Mouse (Mus musculus) macrophage (primary cell): Measurements from ENCODE around the gene Oprd1. TPM values are rescaled to one million over a fixed set of nuclear protein-coding genes. Genes with fewer than 3 reads are reported as not detected.

Experiments
- H3K27ac ChIP-seq: fragments of 350-480 bp; formaldehyde crosslinking; 2 replicates; pipeline ENCODE4 v1.9.0; 2021
- H3K36me3 ChIP-seq: fragments of 350-480 bp; formaldehyde crosslinking; 2 replicates; pipeline ENCODE4 v1.9.0; 2021; ENCODE audit errors: inconsistent target
- H3K4me3 ChIP-seq: fragments of 350-480 bp; formaldehyde crosslinking; 2 replicates; pipeline ENCODE4 v1.9.0; 2021; ENCODE audit errors: inconsistent target
- H3K79me2 ChIP-seq: fragments of 350-480 bp; formaldehyde crosslinking; 2 replicates; pipeline ENCODE4 v1.9.0; 2021; ENCODE audit errors: inconsistent target
- WGBS: methylation state at CpG from one replicate; pipeline ENCODE4 v1.1.7; 2026; ENCODE audit warnings: inconsistent platforms; ENCODE audit not compliant: missing documents; 5-methylcytosine and 5-hydroxymethylcytosine counted together
- polyA plus RNA-seq: library from polyadenylated mRNA; stranded (reverse); fragments of 250-400 nt; gene quantifications from 3 replicates; pipeline ENCODE4 v1.2.4, GENCODE M21; 2018; ENCODE audit warnings: inconsistent platforms

Oprd1 gene
- polyA plus RNA-seq, 1 experiment from 2014 or later: 0.06 TPM

DNA sequence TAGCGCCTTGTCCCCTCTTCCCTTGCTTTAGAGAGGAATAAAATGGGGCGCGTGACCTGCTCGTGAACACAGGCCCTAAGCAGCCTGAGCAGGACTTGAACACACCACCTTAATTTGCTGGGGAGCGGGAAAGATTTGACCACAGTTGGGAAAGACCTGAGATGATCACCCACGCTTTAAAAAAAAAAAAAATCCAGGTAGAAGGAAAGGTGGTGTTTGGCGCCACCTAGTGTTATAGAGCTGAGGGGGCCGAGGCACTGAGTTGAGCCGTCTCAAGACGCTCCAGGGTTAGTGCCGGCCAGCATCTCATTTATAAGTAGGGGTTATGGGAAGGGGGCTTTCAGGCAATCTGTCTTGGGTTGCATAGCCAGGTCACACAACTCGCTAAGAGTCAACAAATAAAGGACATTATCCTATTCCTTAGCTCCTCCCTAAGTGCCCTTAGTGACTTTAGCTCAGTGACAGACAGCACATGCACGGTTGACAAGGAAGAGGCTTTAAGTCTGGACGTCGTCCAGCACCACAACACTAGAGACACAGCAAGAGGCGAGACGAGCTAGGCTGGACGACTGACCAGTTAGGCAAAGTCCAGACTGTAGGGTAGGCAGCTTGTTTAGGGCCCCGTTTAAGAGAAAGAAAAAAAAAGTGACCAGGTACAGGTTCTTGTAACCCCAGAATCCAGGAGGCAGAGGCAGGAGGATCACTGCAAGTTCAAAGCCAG, 64.6 kb downstream of the Oprd1 start:
- Histone ChIP-seq H3K4me3 (no peak overlapping the region), H3K79me2 (no peaks in the 10 kb centered on the region), H3K36me3 (no peaks in the 10 kb centered on the region), H3K27ac (no peak overlapping the region)
- 23% methylated on average over 19 of the region's 19 CpGs for WGBS

DNA sequence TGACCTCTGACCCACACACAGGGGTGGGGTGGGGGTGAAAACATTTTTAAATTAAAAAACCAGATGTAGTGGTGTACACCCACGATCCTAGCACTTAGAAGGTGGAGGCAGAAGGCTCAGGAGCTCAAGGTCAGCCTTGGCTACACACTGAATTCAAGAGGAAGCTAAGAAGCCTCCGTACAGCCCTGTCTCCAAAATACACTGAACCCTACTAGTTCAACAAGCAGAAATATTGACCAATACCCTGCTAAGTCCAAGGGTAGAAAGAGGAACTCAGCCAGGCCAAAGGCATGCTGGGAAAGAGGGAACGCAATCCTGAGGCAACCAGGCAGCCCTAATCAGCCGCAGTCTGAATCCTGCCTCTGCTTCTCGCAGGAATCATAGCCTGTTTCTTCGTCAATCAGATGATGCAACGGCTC, 66.0 kb downstream of the Oprd1 start:
- 3% methylated on average over 7 of the region's 7 CpGs for WGBS
- peak overlapping the region; percentile 79 for H3K27ac ChIP-seq

DNA sequence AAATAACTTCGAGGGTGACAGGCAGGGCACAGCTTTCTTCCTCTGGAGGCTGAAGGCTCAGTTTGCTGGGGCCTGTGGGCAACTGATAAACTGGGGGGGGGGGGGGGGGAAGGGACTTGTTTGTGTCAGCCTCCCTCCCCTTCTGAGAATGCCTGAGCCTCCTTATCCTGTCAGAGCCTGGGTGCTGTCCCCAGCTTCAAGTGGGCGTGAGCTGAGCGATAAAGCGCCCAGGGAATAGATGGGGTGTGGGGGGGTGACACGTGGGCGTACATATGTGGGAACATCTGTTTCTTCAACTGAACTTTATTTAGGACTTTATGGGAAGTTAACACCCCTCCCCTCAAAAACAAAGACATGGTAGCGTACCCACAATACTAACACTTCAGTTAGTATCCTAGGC, 66.8 kb downstream of the Oprd1 start:
- peak overlapping the region; percentile 79 for H3K27ac ChIP-seq
- peaks cover 21% of the 10 kb centered on the region for H3K79me2 ChIP-seq
- no peaks in the 10 kb centered on the region for H3K36me3 ChIP-seq
- no peak overlapping the region for H3K4me3 ChIP-seq
- WGBS: 42% methylated on average over 5 of the region's 7 CpGs

More for the DNA sequence above, 66.0 kb downstream of the Oprd1 start:
- Histone ChIP-seq H3K4me3 (peak overlapping the region; percentile 12; the same call in 1 of the 2 replicates), H3K79me2 (peaks cover 12% of the 10 kb centered on the region), H3K36me3 (no peaks in the 10 kb centered on the region)

DNA sequence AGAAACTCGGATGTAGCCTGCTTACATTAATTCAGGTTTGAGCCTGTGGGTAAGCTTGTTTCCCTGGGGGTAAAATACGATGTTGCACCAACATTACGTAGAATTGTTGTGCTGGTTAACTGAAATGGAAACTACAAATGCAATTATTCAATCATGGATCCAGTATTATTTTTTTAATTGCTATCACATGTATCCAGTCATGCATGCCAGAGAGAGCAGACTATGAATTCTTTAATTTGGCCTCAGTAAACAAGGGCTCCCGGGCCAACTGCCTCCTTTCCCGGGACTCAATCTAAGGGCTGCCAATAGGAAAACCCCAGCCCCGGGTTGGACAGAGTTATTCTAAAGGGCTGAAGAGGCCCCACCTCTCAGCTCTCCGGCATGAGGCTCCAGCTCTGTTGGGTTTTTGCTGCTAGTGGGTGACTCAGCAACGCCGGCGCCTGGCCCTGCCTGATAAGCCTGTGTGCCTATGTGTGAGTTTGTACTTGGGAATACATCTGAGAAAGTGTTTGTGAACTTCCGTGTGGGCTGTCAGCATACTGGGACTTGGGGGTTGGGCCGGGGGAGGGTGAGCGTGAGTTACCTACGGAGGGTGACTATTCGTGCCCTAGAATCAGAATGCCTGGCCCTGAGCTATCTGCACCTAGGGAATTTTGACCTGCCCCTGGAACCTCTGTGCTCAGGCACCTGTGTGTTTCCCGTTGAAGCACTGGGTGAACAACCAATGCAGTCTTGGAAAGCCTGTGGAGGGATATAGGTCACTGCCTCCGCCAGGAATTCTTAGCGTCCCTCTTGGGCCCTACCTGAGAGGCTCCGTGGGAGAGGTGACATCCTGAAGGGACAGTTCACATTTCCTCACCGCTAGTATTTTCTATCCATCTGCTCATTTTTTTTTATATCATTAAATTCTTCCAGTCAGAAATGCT, 67.5 kb downstream of the Oprd1 start:
- no peak overlapping the region; the same call in 1 of the 2 replicates for H3K4me3 ChIP-seq
- WGBS: 17% methylated on average over 20 of the region's 20 CpGs
- peaks cover 28% of the 10 kb centered on the region for H3K79me2 ChIP-seq
- peak overlapping the region; percentile 79 for H3K27ac ChIP-seq
- H3K36me3 ChIP-seq: no peaks in the 10 kb centered on the region

DNA sequence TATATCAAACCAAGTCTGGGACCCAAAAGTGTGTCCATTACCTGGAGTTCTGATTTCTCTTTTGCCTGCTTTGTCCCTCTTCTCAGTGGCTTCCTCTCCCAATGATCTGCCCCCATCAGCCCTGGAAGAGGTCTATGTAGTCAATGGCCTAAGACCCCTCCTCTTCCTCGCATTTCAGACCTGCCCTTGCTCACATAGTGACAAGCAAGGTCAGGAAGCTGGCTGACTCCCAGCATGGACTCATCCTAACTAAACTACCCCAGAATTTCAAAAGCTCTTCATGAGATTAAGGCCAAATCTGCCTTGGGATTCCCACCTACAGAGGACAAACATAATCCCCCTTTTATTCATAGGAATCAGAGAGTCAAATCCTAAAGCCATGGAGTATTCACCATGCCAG, 68.5 kb downstream of the Oprd1 start:
- H3K27ac ChIP-seq: peak overlapping the region; percentile 79
- 75% methylated on average over 1 of the region's 1 CpGs for WGBS
- H3K36me3 ChIP-seq: no peaks in the 10 kb centered on the region; the same call in 1 of the 2 replicates
- H3K4me3 ChIP-seq: no peak overlapping the region
- H3K79me2 ChIP-seq: peaks cover 37% of the 10 kb centered on the region

DNA sequence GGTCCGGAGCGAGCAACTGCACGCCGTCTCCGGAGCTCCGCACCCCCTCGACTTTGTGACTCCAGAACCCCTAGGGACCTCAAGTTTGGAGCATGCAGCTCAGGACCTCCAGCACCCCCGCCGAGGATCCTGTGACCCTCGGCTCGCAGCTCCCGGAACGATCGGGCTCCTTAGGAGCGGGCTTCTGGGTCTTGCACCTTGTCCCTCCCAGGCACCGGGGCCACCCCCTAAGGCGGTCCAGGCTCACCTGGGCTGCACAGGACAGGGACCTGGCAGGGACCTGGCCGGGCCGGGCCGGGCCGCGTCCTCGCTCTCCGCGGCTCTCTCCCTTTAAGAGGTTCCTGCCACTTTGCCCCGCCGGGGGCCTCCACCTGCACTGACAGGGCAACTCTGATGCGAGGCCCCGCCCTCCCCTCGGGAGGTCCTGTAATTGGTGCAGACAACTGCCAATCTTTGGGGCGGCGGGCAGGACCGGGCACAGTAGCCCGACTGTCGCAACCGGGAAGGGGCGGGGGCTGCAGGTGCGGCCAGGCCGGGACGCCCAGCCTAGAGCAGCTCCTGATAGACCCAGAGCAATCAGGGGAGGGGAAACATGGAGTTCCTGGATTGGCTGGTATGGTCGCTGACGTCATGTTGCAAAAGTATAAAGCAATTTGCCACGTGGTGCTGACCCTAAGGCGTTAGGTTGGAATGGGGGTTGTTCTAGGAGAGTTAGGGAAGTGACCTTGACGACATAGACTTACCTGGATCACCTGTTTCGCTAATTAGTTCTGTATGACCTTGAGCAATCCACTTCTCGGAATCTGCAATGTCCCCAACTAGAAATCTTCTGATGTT, 69.1 kb downstream of the Oprd1 start, which contains the start of gene Epb41:
Gene Epb41 (minus strand): TSS at position 389 of the 837 bp plus-strand sequence.
- 2% methylated on average over 44 of the region's 47 CpGs for WGBS
- H3K4me3 ChIP-seq: peak within 1 kb of the TSS; percentile 84
- peak within 1 kb of the TSS; percentile 79 for H3K27ac ChIP-seq

DNA sequence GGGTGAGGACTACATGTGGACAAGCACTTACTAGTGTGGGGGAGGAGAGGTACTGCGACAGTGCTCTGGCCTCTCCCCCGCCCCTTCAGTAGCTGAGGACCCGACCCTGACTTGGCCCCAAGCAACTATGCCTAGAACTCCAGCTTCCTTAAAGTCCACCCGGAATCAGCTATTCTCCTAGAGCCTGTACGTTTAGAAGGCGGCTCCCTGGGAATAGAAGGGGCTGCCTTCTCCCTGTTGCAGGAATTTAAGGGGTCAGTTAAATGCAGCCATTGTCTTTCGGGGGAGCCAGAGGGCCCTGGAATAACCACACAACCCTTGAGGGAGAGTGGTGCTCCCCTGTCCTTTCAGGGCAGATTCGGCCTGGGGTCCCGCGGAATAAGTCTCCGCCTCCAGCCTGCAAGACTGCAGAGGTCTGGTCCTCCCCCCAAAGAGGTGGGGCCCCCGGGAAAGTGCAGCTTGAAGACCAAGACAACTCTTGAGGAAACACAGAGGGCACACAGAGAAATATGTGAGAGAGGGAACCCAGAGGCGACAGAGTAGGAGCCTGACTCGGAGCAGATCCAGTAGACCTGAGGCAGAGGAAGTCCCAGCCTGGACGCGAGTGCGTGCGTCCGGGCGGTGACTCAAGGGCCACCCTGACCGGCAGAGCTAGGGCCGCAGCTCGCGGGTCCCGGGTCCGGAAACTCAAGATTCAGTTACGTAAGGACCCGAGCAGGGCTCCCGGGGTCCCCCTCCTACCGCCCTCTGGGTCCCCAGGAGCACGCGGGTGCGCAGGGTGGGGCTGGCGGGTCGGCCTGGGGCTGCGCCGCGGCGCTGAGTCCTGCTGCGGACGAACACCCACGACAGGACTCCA, 70.0 kb downstream of the Oprd1 start, which contains the start of gene Gm10300:
Gene Gm10300 (plus strand): TSS at position 621 of the 856 bp plus-strand sequence.
- peaks cover 12% of the 10 kb centered on the region; the same call in 1 of the 2 replicates for H3K36me3 ChIP-seq
- H3K79me2 ChIP-seq: peaks cover 52% of the 10 kb centered on the region
- peak within 1 kb of the TSS; percentile 84 for H3K4me3 ChIP-seq
- WGBS: 2% methylated on average over 42 of the region's 42 CpGs
- H3K27ac ChIP-seq: peak within 1 kb of the TSS; percentile 79

More for the DNA sequence above, 69.1 kb downstream of the Oprd1 start, which contains the start of gene Epb41:
- peaks cover 4% of the 10 kb centered on the region; the same call in 1 of the 2 replicates for H3K36me3 ChIP-seq
- H3K79me2 ChIP-seq: peaks cover 43% of the 10 kb centered on the region

DNA sequence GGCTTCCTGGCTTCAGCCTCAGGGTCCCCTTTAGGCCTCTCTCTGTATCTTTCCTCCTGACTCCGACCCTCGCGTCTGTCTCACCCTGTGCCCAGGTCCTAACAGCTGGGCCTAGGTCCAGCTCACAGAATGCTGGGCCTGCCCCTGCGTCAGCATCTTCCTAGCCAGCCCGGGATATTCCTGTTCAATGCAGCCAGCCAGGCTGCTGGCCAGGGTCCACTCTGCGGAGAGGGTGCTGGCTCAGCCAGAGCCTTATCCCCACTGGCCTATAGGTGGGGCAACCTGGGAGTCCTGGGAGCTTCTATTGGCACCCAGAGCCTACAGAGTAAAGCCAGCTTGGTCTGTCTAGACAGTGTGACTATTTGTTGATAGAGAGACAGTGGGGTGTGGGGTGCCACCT, 71.3 kb downstream of the Oprd1 start:
- peaks cover 66% of the 10 kb centered on the region for H3K79me2 ChIP-seq
- no peak overlapping the region for H3K27ac ChIP-seq
- no peak overlapping the region for H3K4me3 ChIP-seq
- WGBS: 94% methylated on average over 6 of the region's 6 CpGs
- peaks cover 12% of the 10 kb centered on the region; the same call in 1 of the 2 replicates for H3K36me3 ChIP-seq

DNA sequence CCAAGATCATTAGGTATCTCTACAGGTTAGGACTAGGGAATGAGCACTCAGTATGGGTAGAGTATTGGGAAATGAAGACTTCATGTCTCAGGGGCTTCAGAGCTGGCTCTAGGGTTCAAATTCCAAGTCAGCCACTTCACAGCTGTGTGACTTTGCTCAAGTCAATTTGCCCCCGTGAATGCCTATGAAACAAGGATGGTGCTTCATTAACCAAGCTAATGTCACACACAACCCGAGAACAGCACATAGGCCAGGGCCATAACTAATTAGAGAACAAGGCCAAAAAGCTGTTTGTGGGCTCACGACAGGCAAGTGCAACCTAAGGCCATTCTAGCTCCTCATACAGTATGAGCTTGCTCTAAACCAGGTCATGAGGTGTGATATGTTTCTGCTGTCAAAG, 72.1 kb downstream of the Oprd1 start:
- Histone ChIP-seq H3K27ac (no peak overlapping the region), H3K36me3 (peaks cover 12% of the 10 kb centered on the region; the same call in 1 of the 2 replicates), H3K79me2 (peaks cover 73% of the 10 kb centered on the region), H3K4me3 (no peak overlapping the region)
- 98% methylated on average over 3 of the region's 3 CpGs for WGBS

DNA sequence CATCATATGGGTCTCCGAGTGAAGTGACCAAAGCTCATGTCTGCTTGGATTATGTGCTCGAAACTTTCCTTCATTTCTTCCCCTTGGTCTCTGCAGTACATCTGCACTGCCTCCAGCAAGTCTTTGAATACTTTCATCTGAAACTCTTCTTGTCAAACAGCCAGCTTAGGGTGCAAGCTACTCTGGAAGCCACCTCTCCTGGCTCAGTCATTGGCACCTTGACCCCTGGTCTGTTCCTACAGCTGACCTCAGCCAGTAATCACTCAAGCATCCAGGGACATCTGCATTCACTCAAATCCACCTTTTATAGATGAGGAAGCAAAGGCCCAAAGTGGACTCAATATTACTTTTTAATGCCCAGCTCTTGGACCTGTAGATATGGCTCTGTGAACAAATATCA, 72.6 kb downstream of the Oprd1 start:
- H3K36me3 ChIP-seq: peaks cover 12% of the 10 kb centered on the region; the same call in 1 of the 2 replicates
- no peak overlapping the region for H3K27ac ChIP-seq
- 94% methylated on average over 2 of the region's 2 CpGs for WGBS
- peaks cover 78% of the 10 kb centered on the region for H3K79me2 ChIP-seq
- no peak overlapping the region for H3K4me3 ChIP-seq

DNA sequence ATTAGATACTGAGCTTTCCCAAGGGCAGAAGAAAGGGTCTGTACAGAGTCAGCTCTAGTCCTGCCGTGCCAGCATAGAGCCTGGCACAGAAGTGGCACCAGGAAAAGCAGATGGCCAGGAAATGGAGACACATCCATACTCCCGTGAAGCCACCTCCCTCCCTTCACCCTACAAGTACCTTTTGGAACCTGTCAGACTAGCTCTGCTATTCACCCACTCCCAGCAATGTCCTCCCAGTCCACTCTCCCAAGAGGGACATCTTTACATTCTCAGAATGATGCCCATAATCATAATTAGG, 76.4 kb downstream of the Oprd1 start:
- Histone ChIP-seq H3K4me3 (no peak overlapping the region), H3K36me3 (peaks cover 12% of the 10 kb centered on the region; the same call in 1 of the 2 replicates), H3K27ac (no peak overlapping the region), H3K79me2 (peaks cover 100% of the 10 kb centered on the region)
- WGBS: 77% methylated on average over 2 of the region's 2 CpGs

DNA sequence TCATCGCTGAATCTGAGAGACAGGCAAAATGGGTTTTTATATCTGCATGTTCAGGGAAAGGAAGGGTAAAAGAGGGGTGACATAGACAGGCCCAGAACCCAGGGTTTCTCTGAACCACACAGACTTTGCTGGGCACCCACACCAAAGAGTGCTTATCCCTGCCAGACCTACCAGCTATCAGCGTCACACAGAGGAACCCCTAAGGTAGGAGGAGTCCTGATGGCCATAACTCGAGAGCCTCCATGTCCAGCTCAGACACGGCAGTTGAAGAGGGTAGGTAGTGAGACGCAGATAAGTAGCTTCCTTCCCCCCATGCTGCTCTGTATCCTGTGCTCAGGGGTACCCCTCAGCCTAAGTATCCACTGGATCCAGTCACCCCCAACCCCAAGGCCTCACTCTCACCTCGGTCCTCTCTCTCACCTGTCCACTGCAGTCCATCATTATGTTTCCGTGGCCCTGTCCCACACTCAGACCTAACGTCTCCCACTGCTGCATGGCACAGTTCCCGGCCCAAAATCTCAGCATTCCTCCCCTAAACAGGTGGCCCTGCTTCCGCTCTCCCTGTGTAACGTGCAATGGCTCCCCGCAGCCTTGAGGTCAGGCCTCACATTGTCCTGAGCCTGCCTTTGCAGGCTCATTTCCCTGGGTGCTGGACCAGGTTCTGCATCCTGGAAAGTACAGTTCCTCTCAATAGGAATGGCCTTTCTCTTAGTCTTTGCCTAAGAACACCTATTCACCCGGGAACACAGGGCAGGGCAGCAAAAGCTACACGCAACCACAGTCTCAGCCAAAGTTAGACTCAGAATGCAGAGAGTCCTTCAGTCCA, 77.0 kb downstream of the Oprd1 start:
- Histone ChIP-seq H3K79me2 (peaks cover 100% of the 10 kb centered on the region), H3K36me3 (peaks cover 12% of the 10 kb centered on the region; the same call in 1 of the 2 replicates), H3K27ac (no peak overlapping the region), H3K4me3 (no peak overlapping the region)
- WGBS: 93% methylated on average over 14 of the region's 14 CpGs
